Mouse (Mus musculus) liver, embryonic 14.5 days (tissue): ENCODE measurements around the gene H60b.
"Not testable (repeated sequence)": the region's sequence is repeated elsewhere in the genome, so short reads cannot be mapped to it uniquely, and the experiment has no call there.

Experiments used
- CTCF ChIP-seq: IDR thresholded peaks from 2 replicates; pipeline ENCODE4 v1.5.1; 2016; ENCODE audit warnings: antibody characterized with exemption, low read depth, control low read depth
- EP300 ChIP-seq: IDR thresholded peaks from 2 replicates; pipeline ENCODE4 v1.6.1; 2016; ENCODE audit warnings: antibody characterized with exemption, low read depth

- not testable (repeated sequence) for TF ChIP-seq CTCF, EP300
These were observed 15.8 kb downstream of the H60b start for GRCm38 (mm10) chr10:22174190-22174487.
